Mouse (Mus musculus): ENCODE data around the gene Glp2r. TPM values are rescaled to one million over a fixed set of nuclear protein-coding genes. Genes with fewer than 3 reads are reported as not detected.

Gene Glp2r
- polyA plus RNA-seq (2014; fragmentation: Nextera tagmentation; extraction: Ambion mirVana), result not detected in 2 replicates

DNA sequence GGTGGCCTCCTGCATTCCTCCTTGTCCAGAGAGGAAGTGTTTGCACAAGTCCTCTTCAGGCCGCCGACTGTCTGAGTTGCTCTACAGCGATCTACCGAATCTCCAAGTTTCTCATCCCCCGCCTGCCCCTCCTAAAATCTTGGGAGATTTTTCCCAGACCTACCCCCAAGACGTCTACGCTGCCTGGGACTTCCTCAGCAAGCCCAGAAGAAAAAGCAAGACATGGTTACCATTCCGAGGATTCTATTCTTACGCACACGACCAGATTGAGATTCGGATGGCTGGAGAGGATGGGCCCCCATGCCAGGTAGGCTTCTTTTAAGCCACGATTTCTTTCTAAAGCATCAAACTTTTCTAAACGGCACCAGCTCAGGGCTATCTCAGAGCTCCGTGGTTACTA lies at the start of gene Glp2r:
TSS of gene Glp2r (minus strand) at position 101 of the 400 bp plus-strand sequence.
- no peak for ATAC-seq (ENCODE audit: low FRiP score)
- WGBS, result 84% methylated on average over 14 of the region's 14 CpGs
- no peaks in the 10 kb centered on the region for H3K27me3 ChIP-seq (ENCODE audit: control insufficient read depth, insufficient read depth, low read length)

DNA sequence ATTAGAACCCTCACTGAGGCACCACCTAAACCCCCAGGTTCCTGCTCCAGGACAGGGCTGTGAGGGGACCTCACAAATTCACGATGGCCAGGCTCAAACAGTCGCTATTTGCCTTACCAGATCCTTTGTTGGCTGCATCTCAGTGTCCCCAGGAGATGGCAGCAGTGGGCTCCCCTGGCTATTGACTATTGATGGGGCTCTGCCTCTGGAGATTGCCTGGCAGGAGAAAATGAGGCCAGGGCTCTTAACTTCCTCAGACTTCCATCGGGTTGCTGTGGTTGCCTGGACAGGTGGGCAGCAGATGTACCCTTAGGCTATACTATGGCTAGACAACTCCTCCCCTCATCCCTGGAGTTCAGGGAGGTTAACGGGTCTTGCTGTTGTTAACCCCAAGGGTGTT lies 49.3 kb upstream of the Glp2r start:
- DNase-seq (ENCODE audit: low spot score) (peak; percentile 65), ATAC-seq (ENCODE audit: low FRiP score) (no peak)
- Histone ChIP-seq H3K4me3 (ENCODE audit: low read depth, low read length) (no peak overlapping the region), H3K9me3 (ENCODE audit: control insufficient read depth, low read length) (no peaks in the 10 kb centered on the region), H3K9ac (ENCODE audit: low read depth, low read length) (no peak overlapping the region), H3K27ac (ENCODE audit: low read depth, low read length) (no peak overlapping the region), H3K36me3 (ENCODE audit: control insufficient read depth, insufficient read depth, low read length) (no peaks in the 10 kb centered on the region), H3K27me3 (ENCODE audit: control insufficient read depth, insufficient read depth, low read length) (no peaks in the 10 kb centered on the region), H3K4me1 (replicated peaks; ENCODE audit: control insufficient read depth, insufficient read depth, low read length) (no peaks in the 10 kb centered on the region), H3K4me2 (replicated peaks; ENCODE audit: low read depth, low read length) (no peak overlapping the region)
- WGBS, result 18% methylated on average over 4 of the region's 4 CpGs

More for the DNA sequence above, at the start of gene Glp2r:
- Histone ChIP-seq H3K4me1 (replicated peaks; ENCODE audit: control insufficient read depth, insufficient read depth, low read length) (no peaks in the 10 kb centered on the region), H3K9me3 (ENCODE audit: control insufficient read depth, low read length) (no peaks in the 10 kb centered on the region), H3K9ac (ENCODE audit: low read depth, low read length) (no peak within 1 kb of the TSS), H3K4me2 (replicated peaks; ENCODE audit: low read depth, low read length) (no peak within 1 kb of the TSS), H3K4me3 (ENCODE audit: low read depth, low read length) (no peak within 1 kb of the TSS), H3K36me3 (ENCODE audit: control insufficient read depth, insufficient read depth, low read length) (no peaks in the 10 kb centered on the region), H3K27ac (ENCODE audit: low read depth, low read length) (no peak within 1 kb of the TSS)
- DNase-seq (ENCODE audit: low spot score), result no peak

DNA sequence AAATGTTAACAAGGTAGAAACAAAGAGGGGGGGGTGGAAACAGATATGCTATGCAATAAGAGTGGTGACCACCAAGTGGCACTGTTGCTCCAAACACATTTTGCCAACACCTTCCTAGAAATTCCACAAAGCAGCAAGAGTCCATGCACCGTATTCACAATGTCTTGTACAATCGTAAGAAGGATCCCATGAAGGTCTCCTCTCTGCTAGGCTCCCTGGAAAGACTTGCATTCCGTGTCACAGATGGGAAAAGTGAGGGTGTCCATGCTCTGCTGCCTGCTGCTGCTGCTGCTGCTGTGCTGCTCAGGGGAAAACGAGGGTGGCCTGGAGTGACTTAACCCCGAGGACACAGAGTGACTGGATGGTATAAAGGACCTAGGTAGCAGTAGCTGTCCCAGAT lies 48.7 kb upstream of the Glp2r start:
- Histone ChIP-seq H3K4me2 (replicated peaks; ENCODE audit: low read depth, low read length) (no peak overlapping the region), H3K4me1 (replicated peaks; ENCODE audit: control insufficient read depth, insufficient read depth, low read length) (no peaks in the 10 kb centered on the region), H3K9ac (ENCODE audit: low read depth, low read length) (no peak overlapping the region), H3K36me3 (ENCODE audit: control insufficient read depth, insufficient read depth, low read length) (no peaks in the 10 kb centered on the region), H3K27me3 (ENCODE audit: control insufficient read depth, insufficient read depth, low read length) (no peaks in the 10 kb centered on the region), H3K27ac (ENCODE audit: low read depth, low read length) (no peak overlapping the region), H3K4me3 (ENCODE audit: low read depth, low read length) (no peak overlapping the region), H3K9me3 (ENCODE audit: control insufficient read depth, low read length) (no peaks in the 10 kb centered on the region)
- WGBS, result 22% methylated on average over 5 of the region's 5 CpGs
- DNase-seq (ENCODE audit: low spot score) (peak; percentile 64), ATAC-seq (ENCODE audit: low FRiP score) (no peak)

DNA sequence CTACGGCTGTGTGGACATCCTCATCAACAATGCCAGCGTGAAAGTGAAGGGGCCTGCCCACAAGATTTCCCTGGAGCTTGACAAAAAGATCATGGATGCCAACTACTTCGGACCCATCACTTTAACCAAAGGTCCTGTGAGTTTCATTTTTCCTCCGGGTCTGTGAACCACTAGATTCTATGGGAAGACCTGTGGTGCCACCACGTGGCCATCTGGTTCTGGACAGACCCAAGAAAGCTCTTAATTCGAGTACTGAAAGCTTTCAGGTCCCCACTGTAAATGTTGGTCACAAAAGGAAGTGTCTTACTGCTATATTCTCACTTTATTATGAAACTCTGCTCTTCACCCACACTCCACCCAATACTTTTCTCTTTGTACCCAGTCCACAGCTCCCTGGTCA lies 40.6 kb upstream of the Glp2r start:
- DNase-seq (ENCODE audit: low spot score) (no peak), ATAC-seq (ENCODE audit: low FRiP score) (no peak)
- 82% methylated on average over 6 of the region's 6 CpGs for WGBS
- no peak overlapping the region for H3K27ac ChIP-seq (ENCODE audit: low read depth, low read length)
- H3K4me2 ChIP-seq (replicated peaks; ENCODE audit: low read depth, low read length), result no peak overlapping the region
- no peak overlapping the region for H3K4me3 ChIP-seq (ENCODE audit: low read depth, low read length)
- H3K36me3 ChIP-seq (ENCODE audit: control insufficient read depth, insufficient read depth, low read length), result no peaks in the 10 kb centered on the region
- no peaks in the 10 kb centered on the region for H3K27me3 ChIP-seq (ENCODE audit: control insufficient read depth, insufficient read depth, low read length)
- no peaks in the 10 kb centered on the region for H3K9me3 ChIP-seq (ENCODE audit: control insufficient read depth, low read length)
- H3K9ac ChIP-seq (ENCODE audit: low read depth, low read length), result no peak overlapping the region
- H3K4me1 ChIP-seq (replicated peaks; ENCODE audit: control insufficient read depth, insufficient read depth, low read length), result no peaks in the 10 kb centered on the region

DNA sequence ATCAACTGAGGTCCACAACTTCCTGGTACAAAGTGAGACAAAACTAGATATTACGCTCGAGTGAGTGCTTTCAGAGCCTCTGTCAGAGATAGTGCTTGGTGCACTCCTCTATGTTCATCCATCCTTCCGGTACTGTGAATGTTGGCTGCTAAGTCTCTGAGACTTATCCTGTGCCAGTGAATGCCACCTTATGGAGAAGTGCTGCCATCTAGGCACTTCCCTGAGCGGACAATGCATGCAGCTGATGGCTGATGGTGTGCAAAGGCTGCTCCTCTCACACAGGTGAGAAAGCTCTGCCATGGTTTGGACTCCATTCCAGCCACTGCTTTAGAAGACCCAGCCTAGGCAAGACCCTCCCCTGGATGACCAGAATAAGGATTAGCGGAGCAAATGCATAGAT lies 37.1 kb upstream of the Glp2r start:
- no peak overlapping the region for H3K27ac ChIP-seq (ENCODE audit: low read depth, low read length)
- H3K27me3 ChIP-seq (ENCODE audit: control insufficient read depth, insufficient read depth, low read length), result no peaks in the 10 kb centered on the region
- no peaks in the 10 kb centered on the region for H3K4me1 ChIP-seq (replicated peaks; ENCODE audit: control insufficient read depth, insufficient read depth, low read length)
- no peak for DNase-seq (ENCODE audit: low spot score)
- no peaks in the 10 kb centered on the region for H3K9me3 ChIP-seq (ENCODE audit: control insufficient read depth, low read length)
- no peak overlapping the region for H3K4me2 ChIP-seq (replicated peaks; ENCODE audit: low read depth, low read length)
- H3K4me3 ChIP-seq (ENCODE audit: low read depth, low read length), result no peak overlapping the region
- ATAC-seq (ENCODE audit: low FRiP score), result no peak
- no peak overlapping the region for H3K9ac ChIP-seq (ENCODE audit: low read depth, low read length)
- WGBS, result 75% methylated on average over 5 of the region's 5 CpGs
- no peaks in the 10 kb centered on the region for H3K36me3 ChIP-seq (ENCODE audit: control insufficient read depth, insufficient read depth, low read length)

DNA sequence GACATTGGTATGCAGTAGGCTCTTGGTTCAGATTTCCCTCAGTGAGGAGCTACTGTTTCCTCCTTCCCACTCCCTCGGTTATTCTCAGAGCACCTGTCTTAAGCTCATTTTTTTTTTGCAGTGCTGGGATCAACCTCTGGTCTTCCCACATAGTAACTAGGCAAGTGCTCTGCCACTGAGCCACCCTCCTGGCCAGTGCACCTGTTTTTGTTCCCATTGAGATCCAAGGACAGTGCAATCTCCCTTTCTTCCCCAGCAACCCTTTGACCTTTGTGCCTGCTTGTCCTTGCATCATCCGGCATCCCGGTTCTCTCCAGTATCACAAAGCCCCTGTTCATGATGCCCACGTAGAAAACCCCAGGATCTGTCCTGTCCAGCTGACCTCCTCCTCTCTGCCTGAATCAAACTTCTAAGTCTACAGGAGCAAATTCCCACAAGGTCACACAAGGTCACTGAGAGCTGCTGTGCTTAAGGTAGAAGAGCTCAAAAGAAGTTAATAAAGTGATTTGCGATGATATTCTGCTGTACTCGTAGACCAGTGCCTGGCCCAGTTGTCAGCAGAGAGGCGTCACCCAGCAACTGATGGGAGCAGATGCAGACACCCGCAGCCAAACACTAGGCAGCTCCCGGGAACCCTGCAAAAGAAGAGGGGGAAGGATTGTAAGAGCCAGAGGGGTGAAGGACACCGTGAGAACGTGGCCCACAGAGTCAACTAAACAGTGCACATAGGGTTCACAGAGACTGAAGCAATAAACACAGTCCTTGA lies 36.1 kb upstream of the Glp2r start:
- no peak overlapping the region for H3K4me3 ChIP-seq (ENCODE audit: low read depth, low read length)
- DNase-seq (ENCODE audit: low spot score), result no peak

DNA sequence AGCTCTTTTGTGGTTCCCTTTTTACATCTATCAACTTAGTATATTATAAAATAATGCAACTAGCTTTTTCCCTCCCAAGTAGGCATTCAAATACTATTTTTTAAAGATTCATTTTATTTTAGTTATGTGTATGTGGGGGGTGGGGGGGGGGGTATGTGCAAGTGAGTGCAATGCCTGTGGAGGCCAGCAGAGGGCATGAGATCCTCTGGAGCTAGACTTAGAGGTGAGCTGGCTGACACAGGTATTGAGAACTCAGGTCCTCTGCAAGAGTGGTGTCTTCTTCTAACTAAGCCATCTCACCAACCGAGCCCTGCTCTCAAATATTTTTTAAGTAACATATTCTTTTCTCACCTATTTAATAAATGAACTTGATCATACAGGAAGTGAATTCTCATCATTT lies 34.6 kb upstream of the Glp2r start:
- ATAC-seq (ENCODE audit: low FRiP score) (no peak), DNase-seq (ENCODE audit: low spot score) (no peak)
- Histone ChIP-seq H3K27ac (ENCODE audit: low read depth, low read length) (no peak overlapping the region), H3K36me3 (ENCODE audit: control insufficient read depth, insufficient read depth, low read length) (no peaks in the 10 kb centered on the region), H3K27me3 (ENCODE audit: control insufficient read depth, insufficient read depth, low read length) (no peaks in the 10 kb centered on the region), H3K4me2 (replicated peaks; ENCODE audit: low read depth, low read length) (no peak overlapping the region), H3K9ac (ENCODE audit: low read depth, low read length) (no peak overlapping the region), H3K9me3 (ENCODE audit: control insufficient read depth, low read length) (no peaks in the 10 kb centered on the region), H3K4me1 (replicated peaks; ENCODE audit: control insufficient read depth, insufficient read depth, low read length) (no peaks in the 10 kb centered on the region), H3K4me3 (ENCODE audit: low read depth, low read length) (no peak overlapping the region)
- WGBS, result 94% methylated on average over 1 of the region's 1 CpGs

More for the DNA sequence above, 36.1 kb upstream of the Glp2r start:
- Histone ChIP-seq H3K27ac (ENCODE audit: low read depth, low read length) (no peak overlapping the region), H3K9ac (ENCODE audit: low read depth, low read length) (no peak overlapping the region), H3K27me3 (ENCODE audit: control insufficient read depth, insufficient read depth, low read length) (no peaks in the 10 kb centered on the region), H3K9me3 (ENCODE audit: control insufficient read depth, low read length) (no peaks in the 10 kb centered on the region), H3K4me2 (replicated peaks; ENCODE audit: low read depth, low read length) (no peak overlapping the region), H3K4me1 (replicated peaks; ENCODE audit: control insufficient read depth, insufficient read depth, low read length) (no peaks in the 10 kb centered on the region), H3K36me3 (ENCODE audit: control insufficient read depth, insufficient read depth, low read length) (no peaks in the 10 kb centered on the region)
- 82% methylated on average over 11 of the region's 11 CpGs for WGBS
- no peak for ATAC-seq (ENCODE audit: low FRiP score)

DNA sequence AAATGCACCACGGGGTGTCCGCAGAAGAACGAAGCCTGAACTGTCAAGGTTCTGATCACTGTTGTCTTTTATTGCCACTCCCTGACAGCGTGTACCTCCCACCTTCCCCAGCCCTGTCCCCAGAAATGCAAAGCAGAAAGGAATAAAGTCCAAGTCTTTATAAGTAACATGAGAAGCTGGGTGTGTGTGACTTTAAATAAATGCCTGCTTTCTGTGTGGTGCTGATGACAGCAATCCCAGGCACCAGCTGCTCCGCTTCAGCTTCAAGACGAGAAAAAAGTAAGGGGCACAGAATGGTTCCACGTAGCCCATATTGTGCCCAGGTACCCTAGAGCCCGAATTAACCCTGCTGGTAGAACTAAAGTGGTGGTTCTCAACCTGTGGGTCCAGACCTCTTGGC lies 30.2 kb upstream of the Glp2r start:
- 78% methylated on average over 8 of the region's 8 CpGs for WGBS
- Histone ChIP-seq H3K4me2 (replicated peaks; ENCODE audit: low read depth, low read length) (no peak overlapping the region), H3K4me1 (replicated peaks; ENCODE audit: control insufficient read depth, insufficient read depth, low read length) (no peaks in the 10 kb centered on the region), H3K9ac (ENCODE audit: low read depth, low read length) (no peak overlapping the region), H3K9me3 (ENCODE audit: control insufficient read depth, low read length) (no peaks in the 10 kb centered on the region), H3K27me3 (ENCODE audit: control insufficient read depth, insufficient read depth, low read length) (no peaks in the 10 kb centered on the region), H3K4me3 (ENCODE audit: low read depth, low read length) (no peak overlapping the region), H3K27ac (ENCODE audit: low read depth, low read length) (no peak overlapping the region), H3K36me3 (ENCODE audit: control insufficient read depth, insufficient read depth, low read length) (no peaks in the 10 kb centered on the region)
- ATAC-seq (ENCODE audit: low FRiP score) (no peak), DNase-seq (ENCODE audit: low spot score) (no peak)

DNA sequence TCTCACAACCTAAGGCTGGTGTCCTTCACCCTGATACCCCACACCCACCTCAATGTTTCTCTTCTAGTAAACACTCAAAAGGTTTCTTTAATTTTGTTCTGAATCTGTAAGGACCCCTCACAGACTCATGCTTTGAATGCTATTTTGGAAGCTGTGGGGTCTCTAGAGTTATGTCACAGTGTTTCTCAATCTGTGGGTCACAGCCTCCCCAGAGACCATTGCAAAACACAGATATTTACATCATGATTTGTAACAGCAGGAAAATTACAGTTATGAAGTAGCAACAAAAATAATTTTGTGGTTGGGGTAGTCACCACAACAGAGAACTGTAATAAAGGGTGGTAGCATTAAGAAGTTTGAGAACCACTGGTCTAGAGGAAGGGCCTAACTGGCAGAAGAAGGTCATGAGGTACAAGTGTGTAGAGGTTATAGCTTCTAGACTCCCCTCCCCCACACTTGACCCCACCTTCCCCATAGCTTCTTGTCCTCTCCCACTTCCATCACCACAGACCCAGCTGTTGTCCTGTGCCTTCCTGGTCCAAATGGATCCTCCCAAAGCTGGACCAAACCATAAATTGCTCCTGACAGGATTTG lies 29.3 kb upstream of the Glp2r start:
- no peak overlapping the region for H3K9ac ChIP-seq (ENCODE audit: low read depth, low read length)
- no peak overlapping the region for H3K4me2 ChIP-seq (replicated peaks; ENCODE audit: low read depth, low read length)
- H3K9me3 ChIP-seq (ENCODE audit: control insufficient read depth, low read length), result no peaks in the 10 kb centered on the region
- H3K36me3 ChIP-seq (ENCODE audit: control insufficient read depth, insufficient read depth, low read length), result no peaks in the 10 kb centered on the region
- ATAC-seq (ENCODE audit: low FRiP score) (no peak), DNase-seq (ENCODE audit: low spot score) (no peak)
- no peak overlapping the region for H3K27ac ChIP-seq (ENCODE audit: low read depth, low read length)
- H3K4me1 ChIP-seq (replicated peaks; ENCODE audit: control insufficient read depth, insufficient read depth, low read length), result no peaks in the 10 kb centered on the region
- no peaks in the 10 kb centered on the region for H3K27me3 ChIP-seq (ENCODE audit: control insufficient read depth, insufficient read depth, low read length)
- H3K4me3 ChIP-seq (ENCODE audit: low read depth, low read length), result no peak overlapping the region
